Mouse (Mus musculus) midbrain, embryonic 11.5 days (tissue): ENCODE results near the gene Eno1. TPM values are rescaled to one million over a fixed set of nuclear protein-coding genes. Genes with fewer than 3 reads are reported as not detected.

Experiments
- ATAC-seq: fragments of 200-750 bp; cut with Nextera tagmentation; 2 replicates; pipeline ENCODE4 v1.8.0; 2017; ENCODE audit warnings: moderate TSS enrichment, moderate library complexity; ENCODE audit not compliant: low FRiP score
- DNase-seq: peaks from one replicate; pipeline ENCODE4 v3.0.0; 2015; ENCODE audit warnings: low spot score; ENCODE audit errors: missing footprints
- H3K27ac ChIP-seq: fragments of 300-500 bp; sonication (generic); 2 replicates; pipeline ENCODE4 v1.5.1; 2014; ENCODE audit warnings: low read depth, low read length
- H3K27me3 ChIP-seq: fragments of 300-500 bp; sonication (generic); 2 replicates; pipeline ENCODE4 v1.6.1; 2014; ENCODE audit warnings: mild to moderate bottlenecking, low read length, moderate library complexity, mixed read lengths; ENCODE audit not compliant: control insufficient read depth, insufficient read depth
- H3K36me3 ChIP-seq: fragments of 300-500 bp; sonication (generic); 2 replicates; pipeline ENCODE4 v1.6.1; 2014; ENCODE audit warnings: mild to moderate bottlenecking, low read length, moderate library complexity, mixed read lengths; ENCODE audit not compliant: control insufficient read depth, insufficient read depth
- H3K4me1 ChIP-seq: fragments of 300-500 bp; sonication (generic); 2 replicates; pipeline ENCODE4 v1.6.1; 2014; ENCODE audit warnings: low read length; ENCODE audit not compliant: control insufficient read depth, insufficient read depth
- H3K4me2 ChIP-seq: fragments of 300-500 bp; sonication (generic); 2 replicates; pipeline ENCODE4 v1.6.1; 2014; ENCODE audit warnings: mild to moderate bottlenecking, moderate library complexity
- H3K4me3 ChIP-seq: fragments of 300-500 bp; sonication (generic); 2 replicates; pipeline ENCODE4 v1.5.1; 2014; ENCODE audit warnings: low read depth, low read length
- H3K9ac ChIP-seq: fragments of 300-500 bp; sonication (generic); 2 replicates; pipeline ENCODE4 v1.6.1; 2014; ENCODE audit warnings: low read length
- H3K9me3 ChIP-seq: fragments of 300-500 bp; sonication (generic); 2 replicates; pipeline ENCODE4 v1.6.1; 2016; ENCODE audit warnings: low read length; ENCODE audit not compliant: control insufficient read depth
- WGBS: fragments of 180-500 bp; shearing (Covaris S2); extraction: QIAGEN DNeasy Blood & Tissue Kit; methylation state at CpG from one replicate; pipeline ENCODE4 v1.1.7; 2014; 5-methylcytosine and 5-hydroxymethylcytosine counted together
- polyA plus RNA-seq: library from polyadenylated mRNA; unstranded; fragments of >200 nt; fragmentation: Nextera tagmentation; extraction: Ambion mirVana; gene quantifications from 2 replicates; pipeline ENCODE4 v1.2.1, GENCODE M21; 2014

Eno1 gene
- polyA plus RNA-seq, 1 experiment from 2014 or later: 1,518 TPM

DNA sequence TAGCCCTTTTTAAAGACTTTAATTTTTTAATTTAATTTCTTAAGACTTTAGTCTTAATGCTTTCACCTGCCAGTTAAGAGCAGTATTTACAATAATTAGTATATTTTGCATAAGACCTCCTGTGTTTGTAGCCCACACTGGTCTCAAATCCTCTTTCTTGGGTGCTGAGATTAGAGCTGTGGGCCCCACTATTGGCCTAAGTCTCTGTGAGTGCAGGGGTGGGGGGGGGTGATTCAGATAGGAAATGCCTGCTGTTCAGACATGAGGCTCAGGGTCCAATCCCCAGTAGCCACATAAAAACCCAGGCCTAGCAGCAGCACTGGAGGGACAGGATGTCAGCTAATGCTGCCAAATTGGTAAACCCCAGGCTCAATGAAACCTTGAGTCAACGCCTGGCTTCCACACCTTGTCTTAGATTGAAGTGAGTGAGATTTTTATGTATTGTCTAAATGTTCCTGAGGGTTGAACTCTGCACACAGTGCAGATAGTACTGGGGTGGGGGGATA, 3.9 kb downstream of the Eno1 start:
- no peak for ATAC-seq
- Histone ChIP-seq H3K4me2 (no peak overlapping the region), H3K36me3 (peaks cover 35% of the 10 kb centered on the region), H3K27ac (no peak overlapping the region), H3K9me3 (no peaks in the 10 kb centered on the region), H3K4me1 (peaks cover 20% of the 10 kb centered on the region), H3K27me3 (no peaks in the 10 kb centered on the region), H3K9ac (no peak overlapping the region), H3K4me3 (no peak overlapping the region)
- 71% methylated on average over 1 of the region's 1 CpGs for WGBS
- no peak for DNase-seq

DNA sequence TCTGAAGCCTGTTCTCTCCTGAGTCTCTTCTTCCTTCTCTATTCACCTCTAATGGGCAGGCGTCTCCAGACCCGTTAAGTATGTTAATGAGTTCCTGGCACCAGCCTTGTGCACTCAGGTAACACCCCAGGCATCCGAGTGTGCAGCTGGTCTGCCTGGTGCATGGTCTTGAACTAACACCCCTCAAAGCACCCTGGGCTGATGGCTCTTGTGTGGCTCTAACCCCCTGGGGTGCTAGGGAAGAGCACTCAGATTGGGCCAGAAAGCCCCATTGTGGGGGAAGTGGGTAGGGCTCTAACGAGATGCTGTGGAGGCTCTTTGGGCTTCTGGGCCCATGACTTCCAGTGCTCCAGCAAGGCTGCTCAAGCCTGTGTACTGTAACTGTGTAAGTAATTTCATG, 5.2 kb downstream of the Eno1 start:
- Histone ChIP-seq H3K27me3 (no peaks in the 10 kb centered on the region), H3K4me3 (no peak overlapping the region), H3K9me3 (no peaks in the 10 kb centered on the region), H3K9ac (peak overlapping the region; percentile 20; the same call in 1 of the 2 replicates), H3K4me1 (peaks cover 15% of the 10 kb centered on the region), H3K4me2 (no peak overlapping the region), H3K27ac (no peak overlapping the region), H3K36me3 (peaks cover 44% of the 10 kb centered on the region)
- no peak for DNase-seq
- WGBS: 76% methylated on average over 4 of the region's 4 CpGs
- no peak for ATAC-seq

DNA sequence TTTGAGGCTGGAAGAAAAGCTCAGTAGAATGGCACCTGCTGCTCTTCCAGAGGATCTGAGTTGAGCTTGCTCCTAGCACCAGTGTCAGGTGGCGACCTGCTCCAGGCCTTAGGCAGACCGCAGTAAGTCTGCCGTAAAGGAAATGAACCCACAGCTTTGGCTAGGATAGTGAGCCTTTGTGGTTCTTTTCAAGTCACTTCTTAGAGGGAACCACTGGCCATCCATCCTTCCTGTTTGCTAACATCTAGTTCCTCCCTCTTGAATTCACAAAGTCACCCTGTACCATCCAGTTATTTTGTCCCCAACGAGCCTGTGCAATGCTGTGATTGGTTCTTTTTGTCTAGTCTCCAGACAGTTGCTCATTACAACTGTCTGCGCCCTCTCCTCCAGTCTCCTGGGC, 6.2 kb downstream of the Eno1 start:
- no peak overlapping the region for H3K9ac ChIP-seq
- WGBS: 90% methylated on average over 5 of the region's 5 CpGs
- H3K9me3 ChIP-seq: no peaks in the 10 kb centered on the region
- peaks cover 52% of the 10 kb centered on the region for H3K36me3 ChIP-seq
- no peak overlapping the region for H3K4me2 ChIP-seq
- DNase-seq (no peak), ATAC-seq (no peak)
- H3K4me1 ChIP-seq: peaks cover 15% of the 10 kb centered on the region
- no peaks in the 10 kb centered on the region for H3K27me3 ChIP-seq
- no peak overlapping the region for H3K27ac ChIP-seq
- no peak overlapping the region for H3K4me3 ChIP-seq

DNA sequence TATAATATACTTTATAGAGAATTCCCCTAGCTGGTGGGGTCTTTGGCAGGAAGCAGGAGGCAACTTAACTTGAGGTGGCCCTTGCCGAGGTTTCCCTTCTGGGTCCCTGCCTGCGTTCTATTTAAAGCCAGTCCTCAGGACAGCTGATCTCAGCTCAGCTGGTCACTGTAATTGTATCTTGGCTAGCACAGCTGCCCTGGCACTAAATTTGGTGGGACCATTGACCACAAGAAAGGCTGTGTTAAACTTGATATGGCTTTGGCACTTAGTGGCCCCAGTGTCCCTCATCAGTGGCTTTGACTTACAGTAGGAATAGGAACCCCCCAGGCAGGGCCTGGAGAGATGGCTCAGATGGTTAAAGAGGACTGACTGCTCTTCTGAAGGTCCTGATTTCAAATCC, 9.4 kb downstream of the Eno1 start:
- H3K36me3 ChIP-seq: peaks cover 61% of the 10 kb centered on the region
- WGBS: 85% methylated on average over 2 of the region's 2 CpGs

DNA sequence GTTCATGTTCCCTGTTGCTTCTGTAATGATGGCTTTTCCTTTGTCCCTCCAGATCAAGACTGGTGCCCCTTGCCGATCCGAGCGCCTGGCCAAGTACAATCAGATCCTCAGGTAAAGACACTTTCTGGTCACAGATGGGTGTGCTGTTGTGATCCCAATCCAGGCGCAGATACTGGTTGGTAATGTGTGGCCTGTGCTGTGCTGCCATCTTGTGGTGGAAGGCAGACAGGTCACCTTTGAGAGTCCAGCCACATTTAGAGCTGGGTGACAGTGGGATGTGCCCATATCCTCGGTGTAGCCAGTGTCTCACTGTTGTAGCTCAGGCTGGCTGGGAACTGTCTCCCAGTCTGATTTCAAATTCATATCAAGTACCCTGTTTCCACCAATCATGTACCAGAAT, 11.5 kb downstream of the Eno1 start:
- peaks cover 5% of the 10 kb centered on the region; the same call in 1 of the 2 replicates for H3K4me1 ChIP-seq
- no peaks in the 10 kb centered on the region for H3K9me3 ChIP-seq
- H3K4me2 ChIP-seq: no peak overlapping the region
- H3K27ac ChIP-seq: no peak overlapping the region
- 72% methylated on average over 5 of the region's 5 CpGs for WGBS
- H3K9ac ChIP-seq: no peak overlapping the region
- peak; percentile 54; the same call in 1 of the 2 replicates for ATAC-seq
- DNase-seq: peak; percentile 96
- no peaks in the 10 kb centered on the region for H3K27me3 ChIP-seq
- H3K4me3 ChIP-seq: no peak overlapping the region
- peaks cover 43% of the 10 kb centered on the region for H3K36me3 ChIP-seq

More for the DNA sequence above, 9.4 kb downstream of the Eno1 start:
- no peaks in the 10 kb centered on the region for H3K27me3 ChIP-seq
- no peak overlapping the region for H3K4me2 ChIP-seq
- DNase-seq: no peak
- ATAC-seq: no peak
- no peak overlapping the region for H3K9ac ChIP-seq
- no peaks in the 10 kb centered on the region for H3K9me3 ChIP-seq
- no peak overlapping the region for H3K4me3 ChIP-seq
- no peak overlapping the region for H3K27ac ChIP-seq
- H3K4me1 ChIP-seq: peaks cover 8% of the 10 kb centered on the region

DNA sequence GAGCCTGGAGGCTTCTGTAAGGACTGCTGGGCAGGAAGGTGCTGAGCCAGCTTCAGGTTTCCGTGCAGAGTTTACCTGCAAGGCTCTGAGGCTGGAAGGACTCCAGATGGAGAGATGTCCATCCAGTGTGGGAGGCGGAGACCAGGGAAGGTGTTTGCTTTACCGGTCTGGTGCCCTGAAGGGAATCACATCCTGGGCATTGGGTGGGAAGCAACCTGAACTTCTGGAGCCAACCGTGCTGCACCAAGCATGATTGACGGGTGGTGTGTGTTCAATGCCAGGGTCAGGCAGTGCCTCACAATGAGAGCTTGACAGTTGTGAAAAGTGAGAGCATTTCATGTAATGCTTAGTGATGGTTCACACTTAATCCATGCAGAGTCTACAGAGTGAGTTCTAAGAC, 12.4 kb downstream of the Eno1 start:
- no peak for ATAC-seq
- Histone ChIP-seq H3K4me2 (no peak overlapping the region), H3K27me3 (no peaks in the 10 kb centered on the region), H3K36me3 (peaks cover 36% of the 10 kb centered on the region), H3K4me1 (peaks cover 5% of the 10 kb centered on the region; the same call in 1 of the 2 replicates), H3K9ac (no peak overlapping the region), H3K4me3 (no peak overlapping the region), H3K9me3 (no peaks in the 10 kb centered on the region), H3K27ac (no peak overlapping the region)
- DNase-seq: no peak
- 85% methylated on average over 5 of the region's 5 CpGs for WGBS

DNA sequence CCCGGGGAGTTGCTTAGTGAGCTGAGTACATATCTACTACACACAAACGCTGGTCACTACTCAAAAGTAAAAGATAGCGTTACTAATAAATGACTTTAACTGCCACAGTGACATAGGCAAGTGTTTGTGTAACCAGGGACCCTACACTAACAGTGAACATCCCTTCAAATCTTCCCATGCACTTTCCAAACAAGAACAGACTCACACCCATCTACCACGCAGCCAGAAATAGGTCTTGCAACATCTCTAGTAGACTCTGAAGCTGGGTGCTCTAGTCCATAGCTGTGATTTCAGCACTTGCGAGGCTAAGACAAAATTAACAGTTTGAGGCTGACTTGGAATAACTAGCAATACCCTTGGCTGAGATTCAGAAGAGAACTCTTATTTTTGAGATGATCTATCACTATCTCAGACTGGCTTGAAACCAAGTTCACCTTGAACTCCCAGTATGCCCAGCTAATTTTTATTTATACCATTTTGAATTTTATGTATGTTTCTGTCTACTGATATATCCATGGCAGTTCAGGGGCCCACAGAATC, 13.3 kb downstream of the Eno1 start:
- Histone ChIP-seq H3K27ac (no peak overlapping the region), H3K36me3 (peaks cover 28% of the 10 kb centered on the region), H3K4me2 (no peak overlapping the region), H3K9ac (no peak overlapping the region), H3K4me3 (no peak overlapping the region), H3K4me1 (peaks cover 5% of the 10 kb centered on the region; the same call in 1 of the 2 replicates), H3K27me3 (no peaks in the 10 kb centered on the region), H3K9me3 (no peaks in the 10 kb centered on the region)
- ATAC-seq: no peak
- no peak for DNase-seq
- 85% methylated on average over 5 of the region's 5 CpGs for WGBS

DNA sequence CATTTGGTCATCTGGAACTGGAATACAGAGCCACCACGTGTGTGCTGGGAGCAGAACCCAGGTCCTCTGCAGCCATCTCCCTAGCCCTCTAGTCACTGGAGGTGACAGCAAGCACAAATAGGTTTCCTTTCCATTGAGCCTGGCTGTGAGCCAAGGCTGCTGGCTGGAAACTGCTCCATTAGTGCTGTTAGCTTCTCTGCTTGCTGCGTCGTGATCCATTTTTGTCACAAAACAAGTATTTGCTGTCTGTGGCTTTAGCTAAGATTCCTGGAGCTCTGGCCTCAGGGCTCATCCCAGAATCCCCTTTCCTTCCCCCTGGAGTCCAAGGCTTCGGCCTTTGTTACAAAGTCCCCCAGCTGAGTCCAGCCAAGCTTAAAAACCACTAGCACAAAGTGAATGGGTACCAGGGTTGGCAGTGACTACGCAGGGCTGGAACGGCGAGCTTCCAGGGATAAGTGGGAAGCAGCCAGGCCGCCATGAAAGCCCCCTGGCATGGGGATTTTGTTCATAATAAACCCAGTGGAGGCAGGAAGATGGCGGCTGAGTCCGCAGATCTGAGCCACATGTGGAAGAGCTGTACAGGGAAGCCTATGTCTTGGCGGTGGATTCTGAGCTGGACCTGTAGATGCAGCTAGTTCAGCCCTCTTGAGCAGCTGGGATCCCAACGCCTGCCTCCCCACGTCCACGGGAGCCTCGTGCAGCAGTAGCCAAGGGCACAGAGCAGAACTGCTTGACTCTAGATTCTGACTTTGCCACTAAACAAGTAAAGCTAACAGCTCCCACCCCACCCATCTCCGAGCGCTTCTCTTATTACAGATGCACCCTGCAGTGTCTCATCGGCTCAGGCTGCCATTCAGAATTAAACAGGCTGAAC, 14.3 kb downstream of the Eno1 start:
- H3K4me3 ChIP-seq: no peak overlapping the region
- H3K27me3 ChIP-seq: no peaks in the 10 kb centered on the region
- peaks cover 5% of the 10 kb centered on the region; the same call in 1 of the 2 replicates for H3K4me1 ChIP-seq
- peak; percentile 88 for DNase-seq
- WGBS: 56% methylated on average over 18 of the region's 18 CpGs
- no peaks in the 10 kb centered on the region for H3K9me3 ChIP-seq
- peak overlapping the region; percentile 12; the same call in 1 of the 2 replicates for H3K9ac ChIP-seq
- H3K36me3 ChIP-seq: peaks cover 24% of the 10 kb centered on the region
- peak overlapping the region; percentile 62 for H3K27ac ChIP-seq
- no peak for ATAC-seq
- H3K4me2 ChIP-seq: no peak overlapping the region

DNA sequence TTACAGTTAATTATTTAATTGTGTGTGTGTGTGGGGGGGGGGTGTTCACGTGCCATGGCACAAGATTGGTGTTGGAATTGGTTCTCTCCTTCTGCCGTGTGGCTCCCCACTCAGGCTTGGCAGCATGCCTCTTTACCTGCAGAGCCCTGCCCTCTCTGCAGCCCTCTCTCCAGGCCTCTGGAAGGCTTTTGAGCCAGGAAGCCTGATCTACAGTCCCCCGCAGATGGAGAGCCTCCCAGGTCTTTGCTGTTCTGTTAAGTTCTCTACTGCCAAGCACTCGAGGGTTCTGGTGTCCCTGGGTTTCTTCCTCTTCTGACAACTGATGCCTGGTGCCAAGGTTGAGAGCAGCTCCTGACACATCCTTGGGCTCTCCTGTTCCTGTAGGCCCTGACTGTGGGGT, 17.9 kb downstream of the Eno1 start:
- Histone ChIP-seq H3K27ac (no peak overlapping the region), H3K4me1 (peaks cover 5% of the 10 kb centered on the region; the same call in 1 of the 2 replicates)

More for the DNA sequence above, 17.9 kb downstream of the Eno1 start:
- Histone ChIP-seq H3K36me3 (no peaks in the 10 kb centered on the region; the same call in none of the 2 replicates), H3K4me2 (no peak overlapping the region), H3K9ac (no peak overlapping the region), H3K9me3 (no peaks in the 10 kb centered on the region), H3K27me3 (no peaks in the 10 kb centered on the region), H3K4me3 (no peak overlapping the region)
- DNase-seq: no peak
- ATAC-seq: no peak
- 81% methylated on average over 4 of the region's 4 CpGs for WGBS
